Mouse (Mus musculus) thymus, postnatal 4 days (tissue): ENCODE measurements around the gene Hist1h3b.

Experiments used
- DNase-seq: peaks from one replicate; pipeline ENCODE4 v3.0.0; 2021

Gene Hist1h3b

GRCm38 (mm10) chr13:23739069-23739921 lies 12.8 kb upstream of the Hist1h3b start:
- peak; percentile 88 for DNase-seq

- no peak for DNase-seq
Measured at GRCm38 (mm10) chr13:23739922-23740252, 12.2 kb upstream of the Hist1h3b start.

- DNase-seq: no peak
Measured at GRCm38 (mm10) chr13:23740256-23740840, 11.7 kb upstream of the Hist1h3b start.

GRCm38 (mm10) chr13:23740910-23741309 lies 11.2 kb upstream of the Hist1h3b start:
- no peak for DNase-seq

GRCm38 (mm10) chr13:23742007-23742406 lies 10.1 kb upstream of the Hist1h3b start:
- DNase-seq: no peak

GRCm38 (mm10) chr13:23743215-23743614 lies 8.9 kb upstream of the Hist1h3b start:
- no peak for DNase-seq

GRCm38 (mm10) chr13:23743963-23744362 lies 8.1 kb upstream of the Hist1h3b start:
- DNase-seq: no peak

- peak; percentile 32 for DNase-seq
Measured at GRCm38 (mm10) chr13:23744421-23745380, 7.4 kb upstream of the Hist1h3b start.

GRCm38 (mm10) chr13:23745381-23746161 lies 6.5 kb upstream of the Hist1h3b start, which contains the start of gene Hist1h3c:
Hist1h3c (minus strand) TSS chr13:23745602.
- peak; percentile 91 for DNase-seq

- peak; percentile 74 for DNase-seq
Measured at GRCm38 (mm10) chr13:23746201-23747080, 5.6 kb upstream of the Hist1h3b start, which contains the start of gene Hist1h2bb. Hist1h2bb (plus strand) TSS chr13:23746734.

GRCm38 (mm10) chr13:23747081-23747891 lies 4.8 kb upstream of the Hist1h3b start:
- no peak for DNase-seq

- DNase-seq: no peak
Measured at GRCm38 (mm10) chr13:23747892-23748288, 4.2 kb upstream of the Hist1h3b start.

GRCm38 (mm10) chr13:23749563-23750121 lies 2.4 kb upstream of the Hist1h3b start:
- DNase-seq: no peak

GRCm38 (mm10) chr13:23750839-23751477 lies 1.1 kb upstream of the Hist1h3b start, which contains the start of gene Hist1h2ab:
Hist1h2ab (plus strand) TSS chr13:23751126.
- peak; percentile 73 for DNase-seq

- DNase-seq: peak; percentile 19
Measured at GRCm38 (mm10) chr13:23751478-23751956, 550 bp upstream of the Hist1h3b start.

GRCm38 (mm10) chr13:23752742-23753172 lies 690 bp downstream of the Hist1h3b start:
- peak; percentile 38 for DNase-seq

GRCm38 (mm10) chr13:23753314-23754078 lies 1.4 kb downstream of the Hist1h3b start:
- no peak for DNase-seq

- DNase-seq: no peak
Measured at GRCm38 (mm10) chr13:23755000-23755399, 2.9 kb downstream of the Hist1h3b start.
